Mouse (Mus musculus) megakaryocyte-erythroid progenitor cell, adult 5 weeks (primary cell): ENCODE results near the gene Anxa8. TPM values are rescaled to one million over a fixed set of nuclear protein-coding genes. Genes with fewer than 3 reads are reported as not detected.

Experiments used
- polyA plus RNA-seq: library from polyadenylated mRNA; stranded (reverse); fragments of >175 nt; gene quantifications from 2 replicates; pipeline ENCODE4 v1.2.3, GENCODE M21; 2012

Gene Anxa8
- polyA plus RNA-seq, result not detected in 2 replicates

GRCm38 (mm10) chr14:34085731-34086130 is at the start of gene Anxa8:
TSS of gene Anxa8 (plus strand) at chr14:34085981.

GRCm38 (mm10) chr14:34052516-34052915 is 33.3 kb upstream of the Anxa8 start, which contains the start of gene Antxrl:
TSS of gene Antxrl (plus strand) at chr14:34052707.

GRCm38 (mm10) chr14:34102601-34103000 is 16.8 kb downstream of the Anxa8 start, which contains the start of gene A630023A22Rik:
TSS of gene A630023A22Rik (minus strand) at chr14:34102754.

Other genes with a start within 250 kb of the Anxa8 start
- gene Gdf10, start 162.4 kb upstream of the Anxa8 start, polyA plus RNA-seq, result not detected in 2 replicates
- gene Gdf2, start 144.9 kb upstream of the Anxa8 start, polyA plus RNA-seq, result 0.03 and 0.05 TPM in 2 replicates
- not detected in 2 replicates for gene Rbp3, start 132.0 kb upstream of the Anxa8 start, polyA plus RNA-seq
- gene Zfp488, start 107.2 kb upstream of the Anxa8 start, polyA plus RNA-seq, result not detected in 2 replicates
- not detected in 2 replicates for gene Gm30083, start 70.8 kb upstream of the Anxa8 start, polyA plus RNA-seq
- not detected in 2 replicates for gene Gm5460, start 69.2 kb upstream of the Anxa8 start, polyA plus RNA-seq
- not detected in 2 replicates for gene Antxrl, start 33.3 kb upstream of the Anxa8 start, polyA plus RNA-seq
- not detected in 2 replicates for gene A630023A22Rik, start 16.8 kb downstream of the Anxa8 start, polyA plus RNA-seq
- not detected in 2 replicates for gene Npy4r, start 66.5 kb downstream of the Anxa8 start, polyA plus RNA-seq
- gene Gprin2, start 115.7 kb downstream of the Anxa8 start, polyA plus RNA-seq, result 0.04 and 0.74 TPM in 2 replicates
- not detected in 2 replicates for gene Syt15, start 133.6 kb downstream of the Anxa8 start, polyA plus RNA-seq
- gene Shld2, start 224.5 kb downstream of the Anxa8 start, polyA plus RNA-seq, result 6.7 and 6.9 TPM in 2 replicates
- 102 and 105 TPM in 2 replicates for gene Glud1, start 224.7 kb downstream of the Anxa8 start, polyA plus RNA-seq